Mouse (Mus musculus): ENCODE results near the gene Max.

The Max gene

DNA sequence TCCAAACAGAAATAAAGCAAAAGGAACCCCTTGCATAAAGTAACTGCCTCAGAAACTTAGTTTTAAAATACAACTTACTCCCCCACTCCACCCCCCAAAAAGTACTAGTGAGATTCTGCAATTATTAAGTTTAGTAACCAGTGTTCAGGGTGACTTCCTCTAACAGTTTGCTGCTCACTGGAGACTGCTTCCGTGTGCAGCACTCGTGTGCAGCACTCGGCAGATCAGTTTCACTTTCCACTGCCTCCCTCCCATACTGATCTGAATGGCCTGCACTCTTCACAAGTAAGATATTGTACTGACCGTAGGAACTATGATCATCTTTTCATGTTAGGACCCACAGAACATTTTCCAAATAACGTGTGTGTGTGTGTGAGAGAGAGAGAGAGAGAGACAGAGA is 4.3 kb downstream of the Max start:
- DNase-seq (ENCODE audit: inconsistent ontology term), result no peak

GRCm38 (mm10) chr12:76954698-76955423 is 7.1 kb downstream of the Max start:
- DNase-seq (ENCODE audit: inconsistent ontology term), result peak; percentile 88

DNA sequence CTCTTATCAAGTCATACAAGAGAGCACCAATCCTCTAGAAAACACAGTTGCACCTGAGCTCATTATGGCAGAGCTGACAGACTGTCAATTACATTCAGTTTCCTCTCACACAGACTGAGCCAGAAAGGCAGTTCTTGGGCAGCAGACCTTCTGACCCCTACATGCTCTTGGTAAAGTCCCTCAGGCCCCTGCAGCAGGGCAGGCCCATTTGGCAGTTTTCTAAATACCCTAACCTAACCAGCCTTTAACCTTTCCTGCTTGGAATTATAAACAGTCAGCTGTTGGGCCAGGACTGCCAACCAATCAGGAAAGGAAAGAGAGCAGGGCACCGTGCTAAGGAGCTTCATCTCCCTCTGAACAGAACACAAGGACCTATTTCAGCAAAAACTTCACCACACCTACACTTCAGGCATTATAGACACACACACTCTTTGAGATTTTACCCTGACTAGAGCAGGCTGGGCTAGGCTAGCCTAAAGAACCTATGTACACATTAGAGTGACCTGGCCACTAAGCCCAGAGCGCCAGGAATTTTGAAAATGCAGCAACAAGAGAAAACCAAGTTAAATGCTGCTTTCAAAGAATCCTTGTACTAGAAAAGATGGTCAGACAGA is 8.1 kb downstream of the Max start:
- DNase-seq (ENCODE audit: inconsistent ontology term), result peak; percentile 21

DNA sequence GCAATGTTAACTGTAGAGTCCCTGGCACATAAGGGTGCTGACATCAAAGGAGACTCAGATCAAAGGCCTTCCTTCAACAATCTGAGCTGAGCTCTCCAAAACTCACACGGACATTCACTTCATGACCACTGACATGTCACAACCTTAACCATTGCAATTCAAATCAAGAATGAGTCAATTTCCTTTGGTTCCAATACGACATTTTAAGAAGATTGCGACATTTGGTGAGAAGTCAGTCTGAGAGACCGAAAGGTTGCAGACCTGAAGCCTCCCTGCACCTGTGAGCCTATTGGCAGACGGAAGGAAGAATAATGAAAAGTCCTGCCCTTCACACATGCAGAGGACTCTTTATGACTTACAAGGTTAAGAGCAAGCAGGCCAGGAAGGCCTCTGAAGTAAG is 11.7 kb downstream of the Max start:
- no peak for DNase-seq (ENCODE audit: inconsistent ontology term)

DNA sequence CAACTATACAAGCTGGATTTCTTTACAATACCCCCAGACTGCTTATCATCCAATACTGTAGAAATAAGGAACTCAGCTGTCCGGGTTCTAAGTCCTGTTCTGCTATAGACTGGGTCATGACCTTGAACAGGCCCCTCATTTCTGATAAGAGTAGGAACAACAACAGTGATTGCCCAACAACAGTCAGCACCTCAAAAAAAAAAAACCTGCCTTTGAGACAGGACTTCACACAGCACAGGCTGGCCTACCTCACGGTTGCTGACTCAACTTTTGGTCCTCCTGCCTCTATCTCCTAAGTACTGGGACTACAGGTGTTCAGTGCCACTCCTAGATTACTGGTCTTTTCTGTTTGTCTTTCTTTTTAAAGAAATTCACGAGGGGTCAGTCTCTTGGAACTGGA is 13.2 kb downstream of the Max start:
- no peak for DNase-seq (ENCODE audit: inconsistent ontology term)

DNA sequence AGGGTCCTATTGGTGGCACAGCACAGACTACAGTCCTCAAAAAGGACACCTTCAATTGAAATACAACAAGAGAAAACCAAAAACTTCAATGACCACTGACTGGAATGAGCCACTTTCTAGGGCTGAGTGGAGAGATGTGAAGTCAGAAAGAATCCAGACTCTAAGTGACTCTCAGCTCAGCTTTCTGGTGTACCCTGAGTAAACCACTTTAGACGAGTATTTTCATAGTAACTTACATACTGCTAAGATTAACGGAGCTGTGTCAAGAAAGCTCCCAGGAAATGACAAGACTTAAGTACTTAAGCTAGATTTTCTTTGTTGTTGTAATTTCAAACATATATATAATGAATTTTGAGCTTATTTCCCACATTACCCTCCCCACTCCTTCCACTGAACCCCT is 13.8 kb downstream of the Max start:
- no peak for DNase-seq (ENCODE audit: inconsistent ontology term)

GRCm38 (mm10) chr12:76947487-76947886 is 14.5 kb downstream of the Max start:
- no peak for DNase-seq (ENCODE audit: inconsistent ontology term)

GRCm38 (mm10) chr12:76943466-76943865 is 18.5 kb downstream of the Max start:
- no peak for DNase-seq (ENCODE audit: inconsistent ontology term)

GRCm38 (mm10) chr12:76943046-76943445 is 19.0 kb downstream of the Max start:
- no peak for DNase-seq (ENCODE audit: inconsistent ontology term)

DNA sequence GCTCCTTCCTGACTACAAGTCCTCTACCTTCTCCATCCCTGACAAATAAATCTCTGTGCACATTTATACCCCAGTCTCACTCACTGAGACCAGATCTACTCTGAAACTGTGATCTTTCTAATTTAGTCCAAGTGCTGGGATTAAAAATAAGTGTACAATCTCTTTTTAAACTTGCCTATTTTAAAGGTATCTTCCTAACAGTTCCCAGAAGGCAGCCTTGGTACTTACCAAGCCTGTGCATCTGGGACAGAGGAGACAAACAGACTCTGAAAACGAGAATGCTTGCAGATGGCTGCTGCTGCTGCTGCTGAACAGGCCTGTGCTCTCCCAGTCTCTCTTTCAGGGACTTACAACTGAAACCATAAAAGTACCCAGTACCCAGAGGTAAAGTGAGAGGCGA is 19.5 kb downstream of the Max start:
- DNase-seq (ENCODE audit: inconsistent ontology term), result no peak

GRCm38 (mm10) chr12:76941524-76941923 is 20.5 kb downstream of the Max start:
- no peak for DNase-seq (ENCODE audit: inconsistent ontology term)

GRCm38 (mm10) chr12:76938013-76938412 is 24.0 kb downstream of the Max start:
- DNase-seq (ENCODE audit: inconsistent ontology term), result no peak

GRCm38 (mm10) chr12:76936211-76936610 is 25.8 kb downstream of the Max start:
- no peak for DNase-seq (ENCODE audit: inconsistent ontology term)

DNA sequence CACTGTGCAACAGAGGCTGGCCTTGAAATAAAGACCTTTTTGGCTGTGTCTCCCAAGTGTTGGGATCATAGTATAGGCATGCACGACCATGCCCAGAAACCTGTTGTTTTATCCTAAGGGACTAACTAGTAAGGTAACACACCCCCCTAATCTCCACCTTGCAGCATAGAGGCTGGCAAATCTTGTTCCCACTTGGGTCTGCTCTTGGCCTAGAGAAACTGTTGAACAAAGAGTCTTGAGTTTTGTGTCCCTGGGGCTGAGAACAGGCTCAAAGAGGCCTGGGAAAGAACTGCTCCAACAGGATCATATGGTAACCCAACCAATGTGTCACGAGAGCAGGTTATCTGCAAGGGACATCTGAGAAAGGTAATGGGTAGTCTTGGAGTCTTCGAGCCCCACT is 27.6 kb downstream of the Max start:
- DNase-seq (ENCODE audit: inconsistent ontology term), result no peak

DNA sequence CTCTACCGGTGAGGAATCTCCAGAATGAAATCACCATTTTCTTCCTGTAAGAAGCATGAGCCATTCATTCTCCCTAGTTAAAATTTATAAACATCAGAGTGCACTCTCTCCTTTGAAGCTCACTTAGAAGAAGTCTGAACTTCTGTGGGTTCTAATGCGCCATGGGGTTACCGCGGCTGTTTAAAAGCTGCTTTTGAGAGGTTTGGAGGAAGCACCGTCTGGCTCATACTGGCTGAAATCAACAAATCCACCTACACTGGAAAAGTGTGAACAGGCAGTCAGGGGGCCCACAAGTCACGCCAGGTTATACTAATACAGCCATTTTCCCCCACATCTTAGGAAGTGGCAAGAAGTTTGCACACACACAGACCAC is 29.3 kb downstream of the Max start:
- DNase-seq (ENCODE audit: inconsistent ontology term), result no peak

- no peak for DNase-seq (ENCODE audit: inconsistent ontology term)
Measured at GRCm38 (mm10) chr12:76931739-76932687, 30.0 kb downstream of the Max start.

GRCm38 (mm10) chr12:76930177-76930576 is 31.8 kb downstream of the Max start:
- no peak for DNase-seq (ENCODE audit: inconsistent ontology term)

DNA sequence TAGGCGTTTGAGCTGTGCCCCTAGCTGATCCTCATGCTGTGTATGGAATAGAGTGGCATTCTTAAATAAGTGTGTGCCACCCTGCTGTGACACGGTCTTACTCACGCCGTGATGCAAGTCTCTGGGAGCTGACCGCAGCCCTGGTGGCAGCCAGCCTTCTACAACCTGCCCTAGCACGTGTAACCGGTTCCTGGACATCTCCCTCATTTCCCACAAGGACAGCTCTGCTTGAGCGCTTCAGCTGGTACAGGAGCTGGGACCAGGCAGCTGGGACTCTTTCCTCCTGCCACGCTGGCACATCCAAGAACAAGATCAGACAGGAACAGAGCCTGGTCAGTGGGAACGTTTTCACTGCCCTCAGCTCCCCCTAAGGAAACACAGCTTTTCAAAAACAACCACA is 34.5 kb downstream of the Max start:
- DNase-seq (ENCODE audit: inconsistent ontology term), result peak; percentile 8

GRCm38 (mm10) chr12:76927012-76927411 is 35.0 kb downstream of the Max start:
- no peak for DNase-seq (ENCODE audit: inconsistent ontology term)

- no peak for DNase-seq (ENCODE audit: inconsistent ontology term)
Measured at GRCm38 (mm10) chr12:76926338-76926945, 35.6 kb downstream of the Max start.

GRCm38 (mm10) chr12:76924904-76925604 is 36.9 kb downstream of the Max start:
- peak; percentile 56 for DNase-seq (ENCODE audit: inconsistent ontology term)

- DNase-seq (ENCODE audit: inconsistent ontology term), result no peak
Measured at GRCm38 (mm10) chr12:76923118-76923517, 38.9 kb downstream of the Max start.
